Mouse (Mus musculus): ENCODE results near the gene Pygo1.

Gene Pygo1

GRCm38 (mm10) chr9:72943424-72943823, 18.0 kb downstream of the Pygo1 start:
- no peak for DNase-seq

DNA sequence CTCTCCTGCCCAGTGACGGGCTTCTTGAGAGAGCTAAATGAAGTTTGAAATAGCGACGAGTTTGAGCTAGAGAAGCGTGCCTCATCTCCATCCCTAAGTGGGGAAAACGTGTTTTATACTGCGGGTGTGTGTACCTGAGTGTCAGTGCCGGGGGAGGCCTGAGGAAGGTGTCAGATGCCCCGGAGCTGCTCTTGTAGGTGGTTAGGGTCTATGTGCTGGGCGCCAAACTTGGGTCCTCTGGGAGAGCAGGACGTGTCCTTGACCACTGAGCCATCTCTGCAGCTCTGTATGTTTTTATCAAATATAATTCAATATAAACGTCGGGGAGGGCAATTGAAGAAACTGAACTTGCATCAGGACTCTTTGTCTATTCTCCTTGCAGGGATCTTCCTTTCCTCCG, 18.8 kb downstream of the Pygo1 start:
- no peak for DNase-seq

DNA sequence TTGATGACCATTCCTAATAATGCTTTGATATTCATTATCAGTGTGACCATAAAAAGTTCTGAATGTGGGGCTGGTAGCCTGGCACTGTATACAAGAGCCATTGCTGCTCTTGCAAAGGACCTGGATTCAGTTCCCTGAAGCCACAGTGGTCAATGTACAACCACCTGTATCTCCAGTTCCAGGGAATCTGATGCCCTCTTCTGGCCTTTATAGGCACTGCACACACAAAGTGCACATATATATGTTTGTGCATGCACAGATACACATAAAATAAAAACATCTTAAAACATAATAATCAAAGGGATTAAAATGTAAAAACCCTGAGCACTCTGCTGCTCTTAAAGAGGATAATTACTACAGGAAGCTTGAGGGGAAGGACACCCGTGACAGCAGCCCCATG, 21.6 kb downstream of the Pygo1 start:
- no peak for DNase-seq

DNA sequence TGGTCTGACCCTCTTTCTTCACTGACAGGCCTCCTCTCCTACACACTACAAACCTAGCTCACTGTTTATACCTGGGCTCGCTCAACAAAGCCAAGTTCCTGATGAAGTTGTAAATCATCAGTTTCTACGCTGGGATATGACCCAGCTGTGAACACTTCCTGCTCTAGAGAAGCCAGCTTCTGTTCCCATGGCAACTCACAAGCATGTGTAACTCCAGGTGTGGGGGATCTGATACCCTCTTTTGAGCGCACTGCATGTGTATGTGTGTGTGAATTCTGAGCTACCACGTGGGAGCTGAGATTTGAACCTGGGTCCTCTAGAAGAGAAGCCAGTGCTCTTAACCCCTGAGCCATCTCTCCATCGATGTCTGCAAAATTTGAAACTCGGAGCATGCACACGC, 24.1 kb downstream of the Pygo1 start:
- no peak for DNase-seq

- DNase-seq: no peak
Measured at GRCm38 (mm10) chr9:72954746-72955145, 29.3 kb downstream of the Pygo1 start.

GRCm38 (mm10) chr9:72955546-72955945, 30.1 kb downstream of the Pygo1 start:
- DNase-seq: peak; percentile 10 to 29

GRCm38 (mm10) chr9:72958521-72959450, 33.3 kb downstream of the Pygo1 start, which contains the start of the genes Dyx1c1 and Gm44503:
Dyx1c1 (plus strand) TSS chr9:72958785.
Gm44503 (plus strand) TSS chr9:72958852.
- DNase-seq: peak; percentile 61 to 79

DNA sequence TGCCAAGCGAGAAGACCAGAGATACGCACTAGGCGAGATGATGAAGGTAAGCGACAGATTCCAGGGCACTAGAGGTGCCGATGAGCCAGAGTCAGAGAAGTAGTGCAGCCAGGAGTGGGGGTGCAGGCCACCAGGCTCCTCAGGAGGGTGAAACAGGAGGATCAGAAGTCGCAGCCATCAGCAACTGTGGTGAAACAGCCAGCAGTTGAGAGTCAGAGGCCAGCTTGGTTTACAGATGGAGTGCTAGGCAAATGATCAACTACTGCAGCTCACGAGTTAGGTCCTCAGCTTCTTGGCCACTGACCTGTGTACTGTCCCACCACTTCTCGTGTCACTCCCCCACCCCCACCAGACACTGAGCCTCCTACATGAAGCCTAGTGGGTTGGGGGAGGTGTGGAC, 35.9 kb downstream of the Pygo1 start:
- no peak for DNase-seq

- DNase-seq: peak; percentile 41 to 62
Measured at GRCm38 (mm10) chr9:72961959-72962358, 36.5 kb downstream of the Pygo1 start.

DNA sequence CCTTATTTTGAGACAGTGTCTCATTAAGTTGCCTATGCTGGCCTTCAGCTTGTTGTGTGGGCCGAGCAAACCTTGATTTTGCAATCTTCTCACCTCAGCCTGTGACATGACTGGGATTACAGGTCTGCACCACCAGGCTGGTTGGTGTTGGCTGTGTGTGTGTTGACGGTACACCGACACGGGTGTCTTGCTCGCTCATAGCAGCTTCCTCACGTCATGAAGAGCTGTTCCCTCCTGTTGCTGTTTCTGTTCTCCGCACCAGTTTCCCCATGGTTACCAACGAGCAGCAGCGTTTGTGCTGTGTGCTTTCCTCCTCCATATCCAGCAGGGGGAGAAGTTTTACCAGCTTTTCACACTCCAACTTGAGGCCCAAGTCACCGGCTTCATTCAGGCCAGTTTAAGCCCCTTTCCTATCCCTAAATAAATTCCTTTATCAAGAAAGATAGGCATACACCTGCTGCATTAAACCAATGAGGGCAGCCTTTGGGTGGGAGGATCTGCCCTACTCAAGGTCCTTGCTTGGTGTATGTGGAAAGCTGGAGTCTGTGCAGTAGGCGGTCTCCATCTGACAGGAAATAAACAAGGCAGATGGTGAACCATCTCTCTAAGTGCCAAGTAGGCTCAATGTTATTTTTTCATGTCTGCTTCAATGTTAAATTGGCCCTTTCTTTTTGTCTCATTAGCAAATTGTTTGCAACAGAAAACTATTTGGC, 43.1 kb downstream of the Pygo1 start:
- DNase-seq: peak; percentile 15 to 37

GRCm38 (mm10) chr9:72969874-72970273, 44.4 kb downstream of the Pygo1 start:
- DNase-seq: peak in 1 of 2 experiments; percentile 26

GRCm38 (mm10) chr9:72972435-72972834, 47.0 kb downstream of the Pygo1 start:
- no peak for DNase-seq

GRCm38 (mm10) chr9:72972984-72973383, 47.5 kb downstream of the Pygo1 start:
- DNase-seq: no peak

- DNase-seq: no peak
Measured at GRCm38 (mm10) chr9:72974734-72975133, 49.3 kb downstream of the Pygo1 start.

DNA sequence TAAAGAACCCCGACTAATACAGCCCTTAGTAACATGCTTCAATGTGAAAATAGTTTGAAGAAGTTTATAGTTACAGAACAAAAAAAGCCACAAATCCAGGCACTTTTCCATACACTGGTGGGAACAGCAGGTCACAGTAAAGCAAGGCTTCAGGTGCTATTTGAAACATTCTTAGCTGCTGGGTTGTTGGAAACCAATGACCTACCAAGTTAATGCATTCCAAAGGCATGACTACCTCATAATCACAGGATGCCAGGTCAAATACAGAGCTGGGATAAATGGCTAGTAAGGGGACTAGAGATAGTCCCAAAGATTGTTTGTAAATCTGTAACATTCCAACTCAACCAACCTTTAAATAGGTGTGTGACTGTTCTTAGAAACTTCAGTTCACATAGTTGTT, 49.8 kb downstream of the Pygo1 start:
- no peak for DNase-seq

- DNase-seq: no peak
Measured at GRCm38 (mm10) chr9:72983066-72983465, 57.6 kb downstream of the Pygo1 start.

DNA sequence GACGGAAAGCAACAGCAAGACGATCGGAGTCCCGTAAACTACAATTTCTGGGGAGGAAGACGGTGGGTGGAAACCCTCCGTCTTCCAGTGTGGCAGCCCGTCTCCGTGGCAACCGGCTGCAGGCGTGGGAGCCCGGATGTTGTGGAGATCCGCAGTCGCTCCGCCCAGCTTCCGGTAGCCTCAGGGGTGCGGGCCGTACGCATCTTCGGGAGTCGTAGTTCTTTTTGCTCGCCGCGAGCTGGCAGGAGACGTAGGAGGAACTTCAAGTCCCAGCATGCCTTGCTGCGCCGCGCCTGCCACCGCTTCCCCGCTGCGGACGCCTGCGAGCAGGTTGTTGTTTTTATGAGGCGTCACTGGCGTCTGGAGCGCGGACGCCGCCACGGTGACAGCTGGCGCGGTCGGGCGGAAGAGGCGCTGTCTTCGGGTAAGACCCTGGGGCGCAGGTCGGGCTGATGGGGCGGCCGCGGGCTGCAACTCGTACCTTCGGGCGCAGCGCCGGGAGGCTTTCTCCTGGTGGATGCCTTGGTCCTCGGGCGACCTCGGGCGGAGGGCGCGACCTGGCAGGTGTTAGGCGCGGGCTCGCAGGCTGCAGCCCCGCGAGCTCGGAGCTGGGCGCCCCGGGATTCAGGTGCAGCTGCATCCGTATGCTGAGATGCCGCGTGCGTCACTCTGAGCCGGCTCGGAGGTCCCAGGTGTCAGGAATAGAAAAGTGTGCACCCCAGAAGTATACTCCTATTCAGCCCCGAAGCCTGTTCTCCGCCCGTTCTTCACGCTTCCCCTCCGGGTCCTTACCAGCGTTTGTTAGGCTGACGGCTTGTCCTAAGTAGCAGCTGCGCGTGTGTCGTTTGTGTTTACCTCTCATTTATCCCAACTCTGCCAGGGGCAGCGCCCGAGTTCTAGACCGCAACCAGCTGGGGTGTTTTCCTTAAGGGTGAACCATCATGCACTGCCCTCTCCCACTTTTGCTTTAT, 60.1 kb downstream of the Pygo1 start, which contains the start of the genes Ccpg1os and Ccpg1:
Ccpg1os (minus strand) TSS at position 133 of the 971 bp plus-strand sequence.
Ccpg1 (plus strand) TSS at position 180 of the 971 bp plus-strand sequence.
- peak; percentile 98 to 99 for DNase-seq

DNA sequence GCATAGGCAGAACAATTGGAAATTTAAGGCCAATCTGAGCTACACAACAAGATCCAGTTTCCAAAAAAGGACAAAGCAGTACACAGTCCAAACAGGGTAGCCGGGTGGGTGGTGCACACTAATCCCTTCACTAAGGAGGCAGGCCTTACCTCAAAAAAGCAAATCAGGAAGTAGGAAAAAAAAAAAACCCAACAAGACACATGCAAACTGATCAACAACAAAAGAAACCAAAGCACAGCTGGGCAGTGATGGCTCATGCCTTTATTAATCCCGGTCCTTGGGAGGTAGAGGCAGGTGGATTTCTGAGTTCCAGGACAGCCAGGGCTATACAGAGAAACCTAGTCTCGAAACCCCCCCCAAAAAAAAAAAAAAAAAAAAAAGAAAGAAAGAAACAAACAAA, 62.3 kb downstream of the Pygo1 start:
- no peak for DNase-seq

DNA sequence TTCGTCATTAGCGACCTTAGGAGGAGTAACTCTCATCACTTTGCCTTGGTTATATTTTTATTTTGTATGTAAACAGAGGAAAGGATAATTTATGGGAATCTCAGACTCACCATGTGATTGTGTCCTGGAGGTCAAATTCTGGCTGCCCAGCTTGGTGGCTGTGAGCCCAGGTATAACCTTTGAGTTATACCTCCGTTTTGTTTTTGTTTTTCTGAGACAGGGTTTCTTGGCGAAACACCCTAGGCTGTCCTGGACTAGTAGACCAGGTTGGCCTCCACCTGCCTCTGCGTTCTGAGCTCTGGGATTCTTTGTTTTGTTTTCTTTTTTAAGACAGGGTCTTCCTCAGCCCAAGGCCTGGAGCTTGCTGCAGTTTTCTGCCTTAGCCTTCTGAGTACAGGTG, 63.3 kb downstream of the Pygo1 start:
- no peak for DNase-seq

DNA sequence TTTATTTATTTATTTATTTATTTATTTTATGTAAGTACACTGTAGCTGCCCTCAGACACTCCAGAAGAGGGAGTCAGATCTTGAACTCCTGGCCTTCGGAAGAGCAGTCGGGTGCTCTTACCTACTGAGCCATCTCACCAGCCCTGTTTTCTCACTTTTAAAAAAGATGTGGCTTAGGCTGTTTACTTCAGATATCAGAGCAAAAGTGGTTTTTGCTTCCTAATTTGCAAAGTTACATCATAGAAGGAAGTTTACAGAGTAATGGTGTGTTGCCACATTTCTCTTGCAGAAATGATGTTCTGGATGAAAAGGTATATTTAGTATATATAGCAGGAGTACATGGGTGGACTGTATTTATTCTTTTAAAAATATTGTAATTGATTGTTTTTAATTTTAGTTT, 66.0 kb downstream of the Pygo1 start:
- no peak for DNase-seq

GRCm38 (mm10) chr9:72992576-72992975, 67.1 kb downstream of the Pygo1 start:
- DNase-seq: no peak

DNA sequence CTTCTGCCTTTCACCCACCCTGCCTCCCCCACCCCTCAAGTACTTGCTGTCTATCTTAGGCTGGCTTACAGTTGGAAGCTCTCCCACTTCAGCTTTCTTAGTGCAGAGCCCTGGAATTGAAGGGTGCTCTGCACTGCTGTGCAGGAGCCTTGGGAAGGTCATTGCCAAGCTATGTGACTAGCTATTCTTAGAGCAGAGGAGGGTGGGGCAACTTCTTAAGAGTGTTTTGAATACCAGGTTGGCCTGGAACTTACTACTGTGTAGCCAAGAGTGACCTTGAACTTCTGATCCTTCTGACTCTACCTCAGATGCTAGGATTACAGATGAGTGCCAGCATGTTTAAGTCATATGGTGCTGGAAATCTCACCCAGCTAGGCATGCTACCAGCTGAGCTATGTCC, 70.7 kb downstream of the Pygo1 start:
- no peak for DNase-seq

All from thymus, adult 18-20 months (tissue).